Mouse (Mus musculus): Measurements from ENCODE around the gene Fam71e1.

GRCm38 (mm10) chr7:44453256-44453655 lies 43.1 kb upstream of the Fam71e1 start:
- no peak for TF ChIP-seq POLR2A (IDR thresholded peaks at IDR 0.05; ENCODE audit: low read depth, low read length)
- TF ChIP-seq CTCF (IDR thresholded peaks at IDR 0.05; ENCODE audit: extremely low read depth, insufficient read depth, insufficient read length, insufficient replicate concordance): no peak

All from spleen, adult 2 months (tissue).